Mouse (Mus musculus) 3134 (cell line): Measurements from ENCODE around the gene Cradd.

Experiments used
- DNase-seq: peaks from one replicate; pipeline ENCODE4 v3.0.0-alpha.2; 2011; ENCODE audit warnings: low spot score; ENCODE audit not compliant: insufficient read length; ENCODE audit errors: extremely low read depth

The Cradd gene

DNA sequence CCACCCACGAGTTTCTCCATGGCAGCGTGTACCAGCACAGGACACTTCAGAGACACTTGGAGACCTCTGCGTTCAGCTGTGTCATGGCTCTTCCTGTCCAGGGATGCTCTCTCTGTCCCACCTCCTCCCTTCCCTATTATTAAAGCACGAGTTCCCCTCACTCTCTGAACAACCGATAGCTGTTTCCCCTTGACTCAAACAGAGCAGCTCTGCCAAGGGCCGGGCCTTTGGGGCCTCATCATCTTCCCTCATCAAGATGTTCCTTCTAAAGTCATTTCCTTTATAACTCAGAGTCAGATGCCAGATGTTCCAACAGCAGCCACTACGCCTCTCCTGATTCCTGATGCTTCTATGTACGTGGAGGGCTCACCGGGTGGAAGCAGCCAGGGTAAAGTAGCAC is 110.1 kb downstream of the Cradd start:
- DNase-seq = no peak

DNA sequence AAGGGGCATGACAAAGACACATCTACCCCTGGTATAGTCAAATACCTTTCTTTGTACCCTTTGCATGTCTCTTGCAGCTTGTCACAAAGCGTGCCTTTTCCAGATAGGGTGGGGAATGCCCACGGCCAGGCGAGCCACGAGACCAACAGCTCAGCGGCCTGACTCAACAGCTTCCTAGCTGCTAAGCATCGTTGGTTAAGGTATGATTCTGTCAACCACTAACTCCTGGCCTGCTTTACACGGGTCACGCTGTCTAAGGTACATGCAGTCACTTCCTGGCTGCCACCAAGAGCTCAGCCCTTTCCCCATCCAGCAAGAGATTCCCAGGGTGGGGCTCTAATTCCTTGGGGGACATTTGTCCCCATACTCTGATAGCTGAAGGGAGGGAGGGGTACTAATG is 110.6 kb downstream of the Cradd start:
- no peak for DNase-seq

DNA sequence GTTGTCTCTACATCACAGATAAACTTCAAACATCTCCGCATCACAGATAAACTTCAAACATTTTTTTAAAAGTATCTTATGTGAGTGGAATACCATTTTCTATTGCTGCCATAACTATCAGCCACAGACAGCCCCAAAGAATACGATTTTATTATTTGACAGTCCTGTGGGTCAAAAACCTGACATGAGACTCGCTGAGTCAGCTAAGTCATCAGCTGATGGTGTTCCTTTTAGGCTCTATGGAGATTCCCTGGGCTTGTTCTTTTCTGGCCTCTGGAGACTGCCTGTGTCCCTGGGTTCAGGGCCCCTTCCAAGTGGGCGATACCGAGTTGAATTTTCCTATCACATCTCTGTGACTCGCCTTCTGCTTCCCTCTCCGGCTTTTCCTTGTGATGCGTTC is 112.3 kb downstream of the Cradd start:
- no peak for DNase-seq

DNA sequence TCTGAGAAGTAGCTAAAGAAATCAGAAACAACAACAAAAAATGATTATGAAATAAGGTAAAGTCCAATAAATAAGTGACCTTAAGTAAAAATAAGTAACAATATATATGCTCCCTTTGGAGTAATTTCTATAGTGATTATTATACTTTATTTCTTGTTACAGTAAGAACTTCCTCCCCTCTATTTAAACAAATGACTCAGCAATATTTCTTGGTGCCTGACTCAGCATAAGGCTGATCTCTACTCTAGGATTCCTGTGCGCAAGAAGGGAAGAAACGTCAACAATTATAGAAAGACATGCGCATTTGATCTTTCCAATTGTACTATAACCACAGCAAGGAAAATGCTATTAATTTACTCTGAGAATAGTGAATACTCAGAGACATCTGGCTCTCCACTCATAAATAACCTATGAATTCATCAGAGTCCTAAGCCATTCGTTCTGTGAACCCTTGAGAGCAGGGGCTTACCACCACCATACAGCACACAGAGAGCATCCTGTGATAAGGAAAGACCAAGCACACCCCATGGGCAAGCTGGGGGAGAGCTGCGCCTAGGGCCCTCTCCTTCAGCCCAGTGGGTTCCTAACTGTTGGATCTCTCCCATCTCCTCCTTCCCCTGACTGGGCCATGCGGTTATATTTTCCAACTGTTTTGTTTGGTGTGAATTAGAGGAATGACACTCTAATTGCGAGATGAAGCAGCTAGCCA is 113.1 kb downstream of the Cradd start:
- no peak for DNase-seq

DNA sequence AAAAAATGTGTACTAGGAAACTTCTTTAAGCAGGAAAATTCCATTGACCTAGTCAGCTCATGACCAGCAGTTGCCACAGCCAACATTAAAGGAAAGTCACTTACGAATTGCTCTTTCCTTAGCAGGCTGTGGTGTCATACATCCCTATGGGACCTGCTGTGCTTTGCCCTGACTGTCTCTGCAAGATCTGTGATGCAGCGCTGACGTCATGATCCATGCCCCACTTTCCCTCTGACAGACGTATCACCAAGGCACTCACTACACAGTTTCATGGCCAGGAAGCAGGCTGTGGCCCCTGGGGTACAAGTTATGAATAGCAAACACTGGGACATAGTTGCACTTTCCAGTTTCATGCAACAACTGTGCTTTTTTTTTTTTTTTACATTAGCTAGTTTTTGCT is 113.8 kb downstream of the Cradd start:
- no peak for DNase-seq

DNA sequence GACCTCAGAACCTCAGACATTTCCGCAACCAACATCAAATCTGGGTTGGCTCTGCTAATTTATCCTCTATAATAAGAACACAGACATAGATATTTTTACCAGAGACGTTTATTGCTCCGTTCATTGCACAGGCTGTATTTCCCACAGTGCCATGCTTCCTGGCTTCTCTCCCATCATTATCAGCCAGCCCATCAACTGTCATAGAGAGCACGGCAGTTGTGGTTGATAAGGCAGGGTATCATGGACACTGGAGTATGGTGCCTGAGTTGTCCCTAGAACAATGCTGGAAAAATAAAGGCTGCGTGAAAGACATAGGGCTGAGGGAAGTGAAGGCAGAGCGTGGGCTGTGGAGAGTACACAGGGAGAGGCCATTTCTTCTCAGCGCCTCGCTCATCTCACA is 116.5 kb downstream of the Cradd start:
- no peak for DNase-seq

DNA sequence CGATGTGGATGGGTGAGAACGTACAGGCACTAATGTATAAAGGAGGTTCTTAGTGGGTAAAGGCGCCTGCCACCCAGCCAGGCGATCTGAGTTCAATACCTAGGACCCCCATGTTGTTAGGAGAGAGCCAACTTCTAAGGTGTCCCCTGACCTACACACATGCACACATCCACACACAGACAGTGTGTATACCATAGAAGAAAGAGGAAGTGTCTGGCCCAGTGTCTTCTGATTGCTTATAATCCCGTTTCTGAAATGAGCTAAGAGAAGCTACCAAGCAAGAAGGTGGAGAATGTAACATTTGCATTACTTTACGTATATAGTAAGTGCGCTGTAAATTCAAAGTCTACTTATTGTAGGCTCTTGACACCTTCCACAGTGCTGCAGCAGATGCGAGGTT is 122.4 kb downstream of the Cradd start:
- no peak for DNase-seq

DNA sequence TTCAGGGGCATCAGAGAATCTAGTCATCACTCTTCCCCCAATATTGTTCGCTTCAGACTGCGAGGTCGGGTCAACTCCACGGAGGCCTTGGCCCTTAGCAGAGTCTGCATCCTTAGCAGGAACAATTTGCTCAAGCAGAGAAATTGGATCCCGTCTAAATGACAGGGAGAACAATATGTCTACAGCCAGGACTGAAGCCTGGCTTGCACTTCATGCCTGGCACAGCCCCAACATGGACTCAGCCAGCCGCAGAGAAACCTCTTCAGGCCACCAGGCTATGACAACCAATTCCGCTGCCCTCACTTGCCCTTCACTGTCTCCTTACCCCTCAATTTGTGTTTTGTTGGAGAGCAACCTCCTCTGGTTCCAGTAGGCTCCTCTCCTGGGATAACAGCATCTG is 123.6 kb downstream of the Cradd start:
- DNase-seq = no peak

DNA sequence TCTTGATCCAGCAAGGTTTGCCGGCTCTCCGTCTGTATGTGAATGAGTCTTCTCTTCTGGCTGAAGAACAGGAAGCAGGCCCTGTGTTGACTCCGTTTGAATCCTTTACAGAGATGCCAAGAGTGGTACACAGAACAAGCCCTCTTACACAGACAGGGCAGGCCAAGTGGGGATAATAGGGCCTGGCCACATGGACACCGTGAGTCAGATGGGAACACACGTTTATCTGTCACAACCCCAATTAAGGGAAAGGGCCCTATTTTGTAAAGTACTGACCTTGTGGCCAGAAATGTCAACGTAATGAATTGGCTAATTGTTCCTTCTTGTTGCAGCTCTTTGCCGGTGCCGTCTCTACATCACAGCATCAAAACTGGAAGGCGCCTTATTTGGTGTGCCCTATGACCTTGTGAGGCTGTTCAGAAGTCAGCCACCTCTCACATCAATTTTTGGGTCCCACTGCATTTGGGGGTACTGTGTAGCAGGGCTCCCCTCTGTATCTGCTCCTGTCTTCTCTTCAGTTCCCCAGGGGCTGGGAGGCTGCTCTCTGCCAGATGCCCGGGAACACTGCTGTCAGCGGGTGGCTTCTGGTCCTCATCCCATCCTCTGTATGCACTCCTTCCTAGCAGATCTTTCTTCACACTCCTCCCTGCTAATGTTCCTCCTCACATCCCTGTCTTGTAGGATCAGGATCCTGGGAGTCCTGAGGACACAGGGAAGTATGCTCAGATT is 124.2 kb downstream of the Cradd start:
- no peak for DNase-seq

DNA sequence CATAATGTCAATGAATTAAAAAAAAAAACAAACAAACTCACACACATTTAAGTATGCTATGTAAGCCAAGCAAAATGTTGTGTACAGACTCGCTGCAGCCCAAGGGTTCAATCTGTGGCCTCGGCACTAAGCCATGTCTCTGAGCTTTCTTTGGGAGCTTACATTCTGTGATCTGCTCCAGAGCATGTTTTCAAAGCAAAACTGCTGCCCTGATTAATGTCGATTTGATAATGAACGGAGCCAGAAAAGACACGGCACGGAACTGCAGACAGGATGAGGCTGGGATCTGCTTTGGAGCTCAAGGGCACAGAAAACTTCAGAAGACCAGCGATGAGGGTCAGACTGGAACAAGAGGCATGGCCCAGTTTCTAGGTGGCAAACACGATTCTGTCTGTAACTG is 126.6 kb downstream of the Cradd start:
- DNase-seq = no peak

DNA sequence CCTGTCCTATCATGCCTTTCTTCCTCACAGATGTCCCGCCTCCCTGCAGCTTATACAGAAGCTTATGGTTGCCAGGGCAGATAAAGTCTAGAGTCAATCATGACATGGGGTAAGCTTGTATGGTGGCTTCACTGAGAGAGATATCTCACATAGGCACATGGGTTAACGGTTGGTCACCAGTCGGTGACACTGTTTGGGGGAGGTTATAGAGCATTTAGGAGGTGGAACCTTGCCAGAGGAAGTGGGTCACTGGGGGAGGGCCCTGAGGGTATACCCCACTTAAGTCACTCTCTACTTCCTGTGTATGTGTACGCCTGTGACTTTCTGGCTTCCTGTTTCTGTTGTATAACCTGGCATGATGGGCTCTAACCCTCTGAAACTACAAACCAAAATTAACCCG is 128.2 kb downstream of the Cradd start:
- DNase-seq = no peak

DNA sequence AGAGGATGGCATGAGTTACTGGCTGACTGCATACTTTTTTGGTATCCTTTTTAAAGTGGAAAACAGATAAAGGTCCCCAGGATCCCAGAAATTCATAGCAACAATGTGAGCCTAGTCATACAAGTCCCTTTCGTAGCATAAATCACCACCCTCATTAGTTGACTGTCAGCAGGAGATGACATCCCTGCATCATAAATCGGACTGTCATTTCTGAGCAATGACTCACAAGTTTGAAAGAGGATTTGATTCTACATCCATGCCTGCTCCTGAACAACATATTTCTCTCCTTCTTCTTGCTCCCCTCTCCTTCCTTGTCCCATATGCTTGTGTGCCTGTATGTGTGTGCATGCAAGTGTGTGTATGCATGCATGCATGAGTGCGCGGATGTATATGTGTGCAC is 129.2 kb downstream of the Cradd start:
- DNase-seq = no peak

DNA sequence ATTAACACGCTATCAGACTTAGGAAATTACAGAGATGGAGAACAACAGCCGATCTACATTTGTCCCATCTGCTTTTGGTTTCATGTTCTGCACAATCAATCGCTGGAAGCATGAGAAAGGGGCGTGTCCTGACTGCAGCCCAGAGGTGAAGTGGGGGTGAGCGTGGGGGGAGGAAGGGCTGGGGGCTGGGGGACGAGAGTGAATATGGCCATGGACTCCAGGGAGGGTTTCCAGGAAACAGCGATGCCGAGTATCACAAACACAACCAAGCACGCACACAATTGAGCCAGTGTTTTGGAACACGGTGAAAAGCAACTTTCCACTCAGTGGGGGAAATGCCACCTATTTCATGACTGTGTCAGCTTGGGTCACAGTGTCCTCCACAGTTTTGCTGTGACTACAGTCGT is 130.1 kb downstream of the Cradd start:
- DNase-seq = no peak

DNA sequence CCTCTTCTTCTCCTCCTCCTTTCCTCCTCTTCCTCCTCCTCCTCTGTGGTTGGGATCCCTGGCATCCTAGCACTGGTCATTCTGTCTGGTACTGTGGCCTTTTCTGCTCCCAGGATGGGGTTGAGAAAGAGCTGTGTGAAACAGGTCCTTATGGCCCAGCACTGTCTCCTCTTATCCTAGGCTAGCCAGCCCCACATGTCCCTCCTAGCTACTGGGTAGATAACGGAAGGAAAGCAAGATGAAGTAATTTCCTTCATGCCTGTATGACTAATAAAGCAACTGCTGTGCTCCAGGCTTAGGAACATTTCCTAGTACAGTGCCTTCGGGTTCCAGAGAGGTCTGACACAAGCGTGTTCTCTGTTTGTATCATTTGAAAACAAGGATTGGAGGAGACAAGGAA is 132.1 kb downstream of the Cradd start:
- no peak for DNase-seq

DNA sequence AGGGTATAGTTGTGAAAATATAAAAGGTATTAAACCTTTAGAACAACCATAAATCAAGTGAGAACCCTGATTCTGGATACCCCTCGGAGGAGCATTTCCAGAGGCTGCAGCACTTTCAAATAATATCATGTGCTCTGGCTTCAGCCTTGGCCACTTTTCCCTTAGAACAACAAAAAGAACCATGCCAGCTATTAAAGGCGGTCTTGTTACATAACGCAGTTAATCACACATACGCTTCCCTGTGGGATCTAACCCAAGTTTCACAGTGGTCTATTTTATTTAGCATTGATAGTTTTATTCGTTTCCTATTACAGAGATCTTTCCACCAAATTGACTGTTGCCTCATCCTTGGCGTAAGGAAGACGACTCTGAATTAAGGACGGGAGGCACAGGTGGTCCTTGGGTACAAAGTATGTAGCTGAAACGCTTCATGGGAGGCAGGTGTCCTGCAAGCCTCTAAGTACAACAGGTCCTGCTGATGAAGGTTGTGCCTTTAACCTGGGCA is 132.7 kb downstream of the Cradd start:
- no peak for DNase-seq

DNA sequence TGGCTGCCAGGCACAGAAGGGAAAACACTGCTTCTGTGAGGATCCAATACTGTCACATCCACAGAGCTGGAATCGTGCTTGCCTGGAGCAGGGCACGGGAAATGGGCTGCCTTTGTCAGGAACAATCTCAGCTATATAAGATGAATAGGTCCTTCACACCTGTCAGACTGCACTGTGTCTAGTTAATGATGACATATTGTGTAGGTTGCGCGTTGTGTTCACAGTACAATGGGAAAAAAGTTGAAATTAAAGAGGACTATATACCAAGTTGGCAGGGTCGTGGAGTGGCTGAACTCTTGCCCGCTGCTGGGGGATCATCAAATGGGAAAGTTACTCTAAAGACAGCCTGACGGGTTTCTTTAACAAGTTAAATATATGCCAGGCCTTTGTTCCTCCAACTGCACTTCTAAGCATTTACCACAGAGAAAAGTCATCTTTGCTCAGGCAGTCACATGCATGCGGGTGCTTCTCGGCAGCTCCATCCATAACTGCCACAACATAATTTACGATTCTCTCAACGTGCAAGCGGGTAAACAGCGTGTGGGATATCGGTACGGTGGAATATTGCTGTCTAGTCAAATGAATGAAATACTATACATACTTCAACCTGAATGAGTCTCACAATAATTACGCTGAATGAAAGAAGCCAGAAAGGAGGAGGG is 134.3 kb downstream of the Cradd start:
- no peak for DNase-seq

DNA sequence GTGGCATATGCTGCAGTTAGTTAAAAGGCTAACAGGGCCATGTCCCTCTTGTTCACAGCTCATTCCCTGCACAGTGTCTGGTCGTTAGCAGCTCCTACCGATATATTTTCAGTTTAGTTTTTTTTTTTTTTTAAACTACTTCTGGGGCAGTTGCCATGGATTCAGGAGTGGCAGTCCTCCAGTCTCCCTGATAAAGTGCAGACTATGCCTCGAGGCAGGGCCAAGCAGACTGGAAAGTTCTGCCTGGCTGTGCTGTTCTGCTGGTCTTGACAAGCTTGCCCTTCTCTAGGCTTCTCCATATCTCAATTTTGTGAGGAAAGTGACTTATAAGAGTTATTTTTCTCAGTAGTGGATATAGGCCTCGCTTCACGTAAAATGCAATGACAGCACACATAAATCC is 139.7 kb downstream of the Cradd start:
- no peak for DNase-seq

DNA sequence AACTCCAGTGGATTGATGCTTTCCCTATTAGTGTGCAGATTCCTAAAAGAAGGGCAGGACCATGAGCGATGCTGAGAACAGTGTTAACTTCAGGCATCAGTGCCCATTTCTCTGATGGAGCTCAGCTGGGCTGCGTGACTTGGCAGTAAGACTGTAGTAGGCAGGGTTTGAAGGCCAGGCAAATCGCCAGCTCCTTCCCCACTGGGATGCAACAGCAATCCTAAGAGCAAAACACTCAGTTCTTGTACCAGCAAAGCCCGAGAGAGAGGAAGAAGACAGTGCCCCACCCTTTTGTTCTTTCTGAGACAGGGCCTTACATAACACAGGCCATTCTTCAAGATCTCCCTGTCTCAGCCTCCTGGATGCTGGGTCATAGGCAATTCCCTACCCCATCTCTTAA is 140.9 kb downstream of the Cradd start:
- peak; percentile 34 for DNase-seq

DNA sequence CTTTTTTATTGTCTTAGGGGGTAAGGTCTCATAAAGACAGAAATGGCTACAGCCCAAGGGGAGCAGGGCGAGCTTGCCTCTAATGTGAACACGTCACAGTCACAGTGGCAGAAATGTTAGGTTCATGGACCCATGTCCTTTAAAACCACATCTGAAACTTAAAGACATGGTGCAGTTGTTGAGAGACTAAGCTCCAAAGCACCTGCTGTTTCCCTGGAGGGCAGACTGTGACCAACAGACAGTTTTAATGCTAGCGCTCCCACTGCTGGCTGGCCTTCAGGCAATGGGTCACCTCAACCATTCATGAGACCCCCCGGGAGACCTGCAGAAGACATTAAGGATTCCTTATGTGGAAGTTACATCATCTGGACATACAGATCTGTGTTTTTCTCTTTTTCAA is 141.5 kb downstream of the Cradd start:
- no peak for DNase-seq

DNA sequence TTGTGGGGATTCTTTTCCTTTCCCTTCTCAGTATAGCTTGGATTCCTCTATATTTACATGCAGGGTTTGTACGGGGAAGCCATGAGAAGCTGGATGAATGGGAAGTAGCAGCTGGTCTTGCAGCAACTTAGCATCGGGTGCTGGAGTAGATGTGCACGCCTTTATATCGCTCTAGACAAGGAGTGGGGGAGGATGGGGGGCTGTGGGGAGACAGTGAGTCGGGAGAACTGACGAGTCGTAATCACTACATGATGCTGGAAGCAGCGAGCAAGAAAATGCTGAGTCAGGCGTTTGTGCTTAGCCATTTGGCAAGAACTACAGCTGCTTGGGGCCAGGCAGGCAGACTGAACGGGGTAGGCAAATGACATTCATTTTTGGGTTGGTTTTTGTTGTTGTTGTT is 142.4 kb downstream of the Cradd start:
- no peak for DNase-seq

DNA sequence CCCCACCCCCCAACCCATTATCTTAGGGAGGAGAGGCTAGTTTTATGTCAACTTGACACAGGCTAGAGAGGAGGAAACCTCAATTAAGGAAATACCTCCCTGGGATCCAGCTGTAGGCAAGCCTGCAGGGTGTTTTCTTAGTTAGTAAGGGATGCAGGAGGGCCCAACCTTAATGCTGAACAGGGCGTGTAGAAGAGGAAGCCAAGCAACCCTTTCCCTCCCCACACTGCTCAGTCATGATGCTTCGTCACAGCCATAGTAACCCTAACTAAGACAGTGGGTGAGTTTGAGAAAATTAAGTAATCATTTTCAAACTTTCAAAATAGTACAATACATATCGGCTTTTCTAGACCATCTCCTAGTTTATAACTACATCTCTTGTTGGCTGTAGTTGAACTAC is 143.0 kb downstream of the Cradd start:
- no peak for DNase-seq

DNA sequence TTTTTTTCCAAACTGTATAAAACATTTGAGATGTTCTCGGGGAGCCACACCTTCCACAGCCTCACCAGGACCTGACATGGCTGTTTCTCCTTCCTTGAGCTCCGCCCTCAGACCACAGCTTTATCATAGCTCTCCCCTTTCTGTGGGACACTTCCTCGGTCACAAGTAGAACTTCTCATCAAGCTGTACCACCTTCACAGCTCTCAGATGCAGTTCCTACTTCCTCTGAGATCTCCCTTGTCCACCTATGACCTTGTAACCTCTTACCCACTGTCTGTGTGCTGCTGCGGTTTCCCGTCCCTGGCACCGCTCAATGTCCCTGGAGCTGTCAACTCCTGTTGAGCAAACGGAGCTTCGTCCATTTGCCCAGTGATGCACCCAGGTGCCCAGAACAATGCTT is 143.8 kb downstream of the Cradd start:
- DNase-seq = no peak
